Mouse (Mus musculus) midbrain, embryonic 13.5 days (tissue): ENCODE data around the gene Lrrc49. TPM values are rescaled to one million over a fixed set of nuclear protein-coding genes. Genes with fewer than 3 reads are reported as not detected.
A peak's percentile ranks its signal among the peaks of the same experiment; 100 is the strongest.

ENCODE experiments used
- ATAC-seq: fragments of 200-750 bp; cut with Nextera tagmentation; 2 replicates; pipeline ENCODE4 v1.8.0; 2017; ENCODE audit warnings: mild to moderate bottlenecking, moderate TSS enrichment, moderate library complexity
- H3K27ac ChIP-seq: fragments of 300-500 bp; sonication (generic); 2 replicates; pipeline ENCODE4 v1.5.1; 2015; ENCODE audit warnings: inconsistent platforms, mild to moderate bottlenecking, moderate library complexity
- H3K27me3 ChIP-seq: fragments of 300-500 bp; sonication (generic); 2 replicates; pipeline ENCODE4 v1.6.1; 2015; ENCODE audit warnings: mild to moderate bottlenecking, inconsistent platforms
- H3K36me3 ChIP-seq: fragments of 300-500 bp; sonication (generic); 2 replicates; pipeline ENCODE4 v1.6.1; 2015; ENCODE audit warnings: mild to moderate bottlenecking, inconsistent platforms
- H3K4me1 ChIP-seq: fragments of 300-500 bp; sonication (generic); replicated peaks from 2 replicates; pipeline ENCODE4 v1.6.1; 2015; ENCODE audit warnings: inconsistent platforms
- H3K4me2 ChIP-seq: fragments of 300-500 bp; sonication (generic); replicated peaks from 2 replicates; pipeline ENCODE4 v1.6.1; 2015; ENCODE audit warnings: moderate library complexity, mild to moderate bottlenecking, inconsistent platforms
- H3K4me3 ChIP-seq: fragments of 300-500 bp; sonication (generic); replicated peaks from 2 replicates; pipeline ENCODE4 v1.5.1; 2015; ENCODE audit warnings: mild to moderate bottlenecking, inconsistent platforms
- H3K9ac ChIP-seq: fragments of 300-500 bp; sonication (generic); replicated peaks from 2 replicates; pipeline ENCODE4 v1.6.1; 2015; ENCODE audit warnings: mild to moderate bottlenecking, inconsistent platforms
- H3K9me3 ChIP-seq: fragments of 300-500 bp; sonication (generic); 2 replicates; pipeline ENCODE4 v1.6.1; 2016; ENCODE audit warnings: mild to moderate bottlenecking, inconsistent platforms
- WGBS: fragments of 180-500 bp; shearing (Covaris S2); methylation state at CpG from one replicate; pipeline ENCODE4 v1.1.7; 2015; 5-methylcytosine and 5-hydroxymethylcytosine counted together
- polyA plus RNA-seq: library from polyadenylated mRNA; unstranded; fragments of >200 nt; fragmentation: Nextera tagmentation; extraction: Ambion mirVana; gene quantifications from 2 replicates; pipeline ENCODE4 v1.2.1, GENCODE M21; 2015

Gene Lrrc49
- polyA plus RNA-seq, 1 experiment from 2014 or later = 79.2 TPM

- Histone ChIP-seq H3K4me1 (peaks cover 12% of the 10 kb centered on the region), H3K36me3 (no peaks in the 10 kb centered on the region), H3K27ac (0 out of 2 replicates have a peak overlapping the region, but pooled peaks have one; percentile 19), H3K9ac (no peak overlapping the region; the same call in 1 of the 2 replicates), H3K4me2 (no peak overlapping the region), H3K9me3 (no peaks in the 10 kb centered on the region), H3K4me3 (no peak overlapping the region), H3K27me3 (no peaks in the 10 kb centered on the region)
- 68% methylated on average over 9 of the region's 9 CpGs for WGBS
- no peak for ATAC-seq
Observed at GRCm38 (mm10) chr9:60561641-60562289, 126.2 kb downstream of the Lrrc49 start.

- H3K4me3 ChIP-seq = no peak overlapping the region
- no peak overlapping the region for H3K4me2 ChIP-seq
- no peak for ATAC-seq
- WGBS = 88% methylated on average over 3 of the region's 3 CpGs
- H3K27me3 ChIP-seq = no peaks in the 10 kb centered on the region
- no peaks in the 10 kb centered on the region for H3K36me3 ChIP-seq
- H3K9me3 ChIP-seq = no peaks in the 10 kb centered on the region
- no peak overlapping the region for H3K27ac ChIP-seq
- H3K4me1 ChIP-seq = peaks cover 12% of the 10 kb centered on the region
- H3K9ac ChIP-seq = no peak overlapping the region
Observed at GRCm38 (mm10) chr9:60558507-60558906, 129.5 kb downstream of the Lrrc49 start.

- Histone ChIP-seq H3K4me2 (no peak overlapping the region), H3K36me3 (no peaks in the 10 kb centered on the region), H3K27me3 (no peaks in the 10 kb centered on the region), H3K9ac (no peak overlapping the region), H3K4me1 (no peaks in the 10 kb centered on the region), H3K4me3 (no peak overlapping the region), H3K9me3 (no peaks in the 10 kb centered on the region), H3K27ac (no peak overlapping the region)
- 93% methylated on average over 4 of the region's 4 CpGs for WGBS
- no peak for ATAC-seq
Observed at GRCm38 (mm10) chr9:60551238-60551637, 136.7 kb downstream of the Lrrc49 start.

GRCm38 (mm10) chr9:60548182-60548581, 139.8 kb downstream of the Lrrc49 start:
- ATAC-seq = no peak
- Histone ChIP-seq H3K4me3 (no peak overlapping the region), H3K36me3 (no peaks in the 10 kb centered on the region), H3K27me3 (no peaks in the 10 kb centered on the region), H3K4me1 (no peaks in the 10 kb centered on the region), H3K4me2 (no peak overlapping the region), H3K9ac (no peak overlapping the region), H3K9me3 (no peaks in the 10 kb centered on the region), H3K27ac (no peak overlapping the region)
- WGBS = 34% methylated on average over 4 of the region's 4 CpGs

GRCm38 (mm10) chr9:60546169-60546568, 141.8 kb downstream of the Lrrc49 start:
- Histone ChIP-seq H3K9ac (no peak overlapping the region), H3K27ac (no peak overlapping the region), H3K27me3 (no peaks in the 10 kb centered on the region), H3K36me3 (no peaks in the 10 kb centered on the region), H3K4me3 (no peak overlapping the region), H3K4me1 (no peaks in the 10 kb centered on the region), H3K4me2 (no peak overlapping the region), H3K9me3 (no peaks in the 10 kb centered on the region)
- WGBS = 100% methylated on average over 2 of the region's 2 CpGs
- ATAC-seq = no peak

GRCm38 (mm10) chr9:60545361-60546096, 142.4 kb downstream of the Lrrc49 start:
- no peaks in the 10 kb centered on the region for H3K36me3 ChIP-seq
- H3K4me2 ChIP-seq = no peak overlapping the region
- H3K4me3 ChIP-seq = no peak overlapping the region
- 83% methylated on average over 13 of the region's 13 CpGs for WGBS
- H3K9ac ChIP-seq = no peak overlapping the region
- H3K9me3 ChIP-seq = no peaks in the 10 kb centered on the region
- H3K27me3 ChIP-seq = no peaks in the 10 kb centered on the region
- ATAC-seq = no peak
- H3K27ac ChIP-seq = no peak overlapping the region
- H3K4me1 ChIP-seq = no peaks in the 10 kb centered on the region

- Histone ChIP-seq H3K4me3 (no peak overlapping the region), H3K4me1 (no peaks in the 10 kb centered on the region), H3K36me3 (no peaks in the 10 kb centered on the region), H3K27ac (no peak overlapping the region), H3K4me2 (no peak overlapping the region), H3K9ac (no peak overlapping the region), H3K27me3 (no peaks in the 10 kb centered on the region), H3K9me3 (no peaks in the 10 kb centered on the region)
- WGBS = 84% methylated on average over 7 of the region's 7 CpGs
- no peak for ATAC-seq
Observed at GRCm38 (mm10) chr9:60543422-60544015, 144.4 kb downstream of the Lrrc49 start.

- Histone ChIP-seq H3K27ac (no peak overlapping the region), H3K27me3 (no peaks in the 10 kb centered on the region), H3K9me3 (no peaks in the 10 kb centered on the region), H3K4me1 (no peaks in the 10 kb centered on the region), H3K9ac (no peak overlapping the region), H3K36me3 (no peaks in the 10 kb centered on the region), H3K4me3 (no peak overlapping the region), H3K4me2 (no peak overlapping the region)
- WGBS = 90% methylated on average over 12 of the region's 12 CpGs
- ATAC-seq = no peak
Observed at GRCm38 (mm10) chr9:60530310-60530709, 157.6 kb downstream of the Lrrc49 start.

- WGBS = 87% methylated on average over 10 of the region's 10 CpGs
- H3K27me3 ChIP-seq = no peaks in the 10 kb centered on the region
- no peak overlapping the region for H3K4me3 ChIP-seq
- no peak overlapping the region for H3K27ac ChIP-seq
- no peak for ATAC-seq
- no peaks in the 10 kb centered on the region for H3K9me3 ChIP-seq
- H3K9ac ChIP-seq = no peak overlapping the region
- no peaks in the 10 kb centered on the region for H3K4me1 ChIP-seq
- no peak overlapping the region for H3K4me2 ChIP-seq
- H3K36me3 ChIP-seq = no peaks in the 10 kb centered on the region
Observed at GRCm38 (mm10) chr9:60529348-60530243, 158.4 kb downstream of the Lrrc49 start.

GRCm38 (mm10) chr9:60528269-60528668, 159.7 kb downstream of the Lrrc49 start:
- Histone ChIP-seq H3K27me3 (0 out of 2 replicates have a peak, but pooled peaks cover 2% of the 10 kb centered on the region), H3K9me3 (no peaks in the 10 kb centered on the region), H3K27ac (no peak overlapping the region), H3K9ac (no peak overlapping the region), H3K36me3 (no peaks in the 10 kb centered on the region), H3K4me2 (no peak overlapping the region), H3K4me3 (no peak overlapping the region), H3K4me1 (no peaks in the 10 kb centered on the region)
- ATAC-seq = no peak
- 78% methylated on average over 3 of the region's 3 CpGs for WGBS

GRCm38 (mm10) chr9:60527836-60528235, 160.1 kb downstream of the Lrrc49 start:
- no peak for ATAC-seq
- no peak overlapping the region for H3K27ac ChIP-seq
- H3K4me3 ChIP-seq = no peak overlapping the region
- H3K4me1 ChIP-seq = no peaks in the 10 kb centered on the region
- no peak overlapping the region for H3K9ac ChIP-seq
- peaks cover 6% of the 10 kb centered on the region; the same call in 1 of the 2 replicates for H3K27me3 ChIP-seq
- H3K4me2 ChIP-seq = no peak overlapping the region
- no peaks in the 10 kb centered on the region for H3K9me3 ChIP-seq
- H3K36me3 ChIP-seq = no peaks in the 10 kb centered on the region
- WGBS = 95% methylated on average over 2 of the region's 2 CpGs
